8 mouse cellular contexts compared by ENCODE assay signal in genomic region chr7:109115488-109115887, GRCm38 (mm10). TPM values are rescaled to one million over a fixed set of nuclear protein-coding genes. Genes with fewer than 3 reads are reported as not detected.
DNase-seq lines count a peak whose midpoint lies in the region; ATAC-seq and TF ChIP-seq lines count a peak whose summit lies in the region.
"Not testable (repeated sequence)": the region's sequence is repeated elsewhere in the genome, so short reads cannot be mapped to it uniquely, and the experiment has no call there.
"Had no signal": no experiment of that assay in that cellular context is flagged by ENCODE, and none has a peak within 500 bp of the region (broad histone marks: within the 10 kb centered on the region; RNA-seq: fewer than 3 reads in every experiment).

No protein-coding gene starts in this region.

- not testable (repeated sequence) for TF ChIP-seq CTCF in forebrain, postnatal 0 days (IDR thresholded peaks at IDR 0.05; ENCODE audit: low read depth)

- not testable (repeated sequence) for DNase-seq in forebrain, postnatal 0 days; hindbrain, embryonic 11.5 days (ENCODE audit: low spot score)

- H3K4me1 ChIP-seq in forebrain, postnatal 0 days (ENCODE audit: insufficient read depth); hindbrain, embryonic 11.5 days (replicated peaks; ENCODE audit: control insufficient read depth, insufficient read depth, low read length); limb, embryonic 13.5 days; lung, embryonic 15.5 days: not testable (repeated sequence)
- peaks cover 25% of the 10 kb centered on the region for H3K4me1 ChIP-seq in midbrain, embryonic 15.5 days

- H3K9me3 ChIP-seq in forebrain, postnatal 0 days (ENCODE audit: low read length); hindbrain, embryonic 11.5 days (ENCODE audit: control insufficient read depth, low read length); limb, embryonic 13.5 days; lung, embryonic 15.5 days; midbrain, embryonic 15.5 days: not testable (repeated sequence)

- not testable (repeated sequence) for H3K27me3 ChIP-seq in forebrain, postnatal 0 days (ENCODE audit: insufficient read depth, low read length); hindbrain, embryonic 11.5 days (ENCODE audit: control insufficient read depth, insufficient read depth, low read length); limb, embryonic 13.5 days; lung, embryonic 15.5 days; midbrain, embryonic 15.5 days (replicated peaks)

- ATAC-seq in erythroblast, adult 5-6 weeks (replicated peaks; ENCODE audit: low FRiP score, poor library complexity, severe bottlenecking): 0 out of 2 replicates have a peak, but pooled peaks have one; percentile 8
- peak; percentile 85 for ATAC-seq in forebrain, postnatal 0 days
- peak; percentile 88 for ATAC-seq in hindbrain, embryonic 11.5 days (ENCODE audit: low FRiP score)
- peak; percentile 71; the same call in 1 of the 2 replicates for ATAC-seq in limb, embryonic 13.5 days (ENCODE audit: low FRiP score, low read depth)
- 0 out of 2 replicates have a peak, but pooled peaks have one; percentile 11 for ATAC-seq in lung, embryonic 15.5 days (ENCODE audit: borderline replicate concordance, extremely low read depth, low FRiP score, low TSS enrichment)
- peak; percentile 72 for ATAC-seq in midbrain, embryonic 15.5 days (replicated peaks)
- ATAC-seq in neutrophil, adult 5-6 weeks (ENCODE audit: extremely low read depth, insufficient number of reproducible peaks, low FRiP score, poor library complexity, severe bottlenecking): peak; percentile 33; the same call in 1 of the 2 replicates

- 0% methylated on average over 1 of the region's 4 CpGs for WGBS in forebrain, postnatal 0 days
- WGBS in hindbrain, embryonic 11.5 days: 0% methylated on average over 1 of the region's 4 CpGs
- WGBS in limb, embryonic 13.5 days: 67% methylated on average over 1 of the region's 4 CpGs
- 60% methylated on average over 1 of the region's 4 CpGs for WGBS in lung, embryonic 15.5 days
- 17% methylated on average over 1 of the region's 4 CpGs for WGBS in midbrain, embryonic 15.5 days

- H3K27ac ChIP-seq in forebrain, postnatal 0 days (ENCODE audit: low read depth, low read length); limb, embryonic 13.5 days; lung, embryonic 15.5 days: not testable (repeated sequence)
- H3K27ac ChIP-seq in hindbrain, embryonic 11.5 days (ENCODE audit: low read depth, low read length): peak overlapping the region; percentile 77
- peak overlapping the region; percentile 74 for H3K27ac ChIP-seq in midbrain, embryonic 15.5 days

- H3K4me2 ChIP-seq in forebrain, postnatal 0 days (ENCODE audit: low read depth); hindbrain, embryonic 11.5 days (replicated peaks; ENCODE audit: low read depth, low read length); limb, embryonic 13.5 days (replicated peaks); lung, embryonic 15.5 days; midbrain, embryonic 15.5 days: not testable (repeated sequence)

- H3K4me3 ChIP-seq in forebrain, postnatal 0 days (ENCODE audit: low read depth, low read length); hindbrain, embryonic 11.5 days (ENCODE audit: low read depth, low read length); limb, embryonic 13.5 days; lung, embryonic 15.5 days; midbrain, embryonic 15.5 days: not testable (repeated sequence)

- not testable (repeated sequence) for H3K36me3 ChIP-seq in forebrain, postnatal 0 days (ENCODE audit: insufficient read depth); hindbrain, embryonic 11.5 days (ENCODE audit: control insufficient read depth, insufficient read depth, low read length); limb, embryonic 13.5 days; lung, embryonic 15.5 days; midbrain, embryonic 15.5 days (replicated peaks)

- H3K9ac ChIP-seq in forebrain, postnatal 0 days; hindbrain, embryonic 11.5 days (ENCODE audit: low read depth, low read length); limb, embryonic 13.5 days; lung, embryonic 15.5 days; midbrain, embryonic 15.5 days: not testable (repeated sequence)

RNA-seq across cellular contexts. Expression of gene Ric3, which starts 32.4 kb away (rescaled TPM):
- not detected in 2 replicates for total RNA-seq in erythroblast, adult 5-6 weeks (2015; ENCODE audit: low replicate concordance)
- 0.26 TPM in 1 of 2 replicates, not detected in the other for total RNA-seq in erythroblast, adult 5-6 weeks (2017; ENCODE audit: low replicate concordance)
- total RNA-seq in forebrain, postnatal 0 days (2014; rRNA removed): 42.2 and 61.0 TPM in 2 replicates
- polyA plus RNA-seq in forebrain, postnatal 0 days (2015; fragmentation: Nextera tagmentation; extraction: Ambion mirVana): 26.7 and 32.4 TPM in 2 replicates
- polyA plus RNA-seq in hindbrain, embryonic 11.5 days (2014; fragmentation: Nextera tagmentation; extraction: Ambion mirVana): 20.0 and 20.4 TPM in 2 replicates
- 4.3 and 4.9 TPM in 2 replicates for polyA plus RNA-seq in limb, embryonic 13.5 days (2015; fragmentation: Nextera tagmentation; extraction: Ambion mirVana)
- polyA plus RNA-seq in lung, embryonic 15.5 days (2015; fragmentation: Nextera tagmentation; extraction: Ambion mirVana): 1.1 and 1.2 TPM in 2 replicates
- polyA plus RNA-seq in midbrain, embryonic 15.5 days (2015; fragmentation: Nextera tagmentation; extraction: Ambion mirVana): 35.1 and 39.1 TPM in 2 replicates
- 0.35 TPM in 1 of 2 replicates, not detected in the other for total RNA-seq in neutrophil, adult 5-6 weeks (2017)

RNA-seq across cellular contexts. Expression of gene Lmo1, which starts 59.5 kb away (rescaled TPM):
- 7.1 and 10.2 TPM in 2 replicates for total RNA-seq in erythroblast, adult 5-6 weeks (2015; ENCODE audit: low replicate concordance)
- 1.3 TPM in 1 of 2 replicates, not detected in the other for total RNA-seq in erythroblast, adult 5-6 weeks (2017; ENCODE audit: low replicate concordance)
- 59.4 and 75.5 TPM in 2 replicates for total RNA-seq in forebrain, postnatal 0 days (2014; rRNA removed)
- 84.0 and 86.5 TPM in 2 replicates for polyA plus RNA-seq in forebrain, postnatal 0 days (2015; fragmentation: Nextera tagmentation; extraction: Ambion mirVana)
- polyA plus RNA-seq in hindbrain, embryonic 11.5 days (2014; fragmentation: Nextera tagmentation; extraction: Ambion mirVana): 32.6 and 41.0 TPM in 2 replicates
- 14.4 and 16.9 TPM in 2 replicates for polyA plus RNA-seq in limb, embryonic 13.5 days (2015; fragmentation: Nextera tagmentation; extraction: Ambion mirVana)
- 13.8 and 14.5 TPM in 2 replicates for polyA plus RNA-seq in lung, embryonic 15.5 days (2015; fragmentation: Nextera tagmentation; extraction: Ambion mirVana)
- polyA plus RNA-seq in midbrain, embryonic 15.5 days (2015; fragmentation: Nextera tagmentation; extraction: Ambion mirVana): 153 and 155 TPM in 2 replicates
- not detected in 2 replicates for total RNA-seq in neutrophil, adult 5-6 weeks (2017)
- polyA plus RNA-seq: CD4-positive, CD25-positive, alpha-beta regulatory T cell, adult 4 months had no signal

Comparison
In these comparisons a context has a peak if more than half of its experiments do, and no peak if none do; other contexts are left out.
1. ATAC-seq: peak in every context shown above with its lines; median percentile 88 in hindbrain, embryonic 11.5 days; 85 in forebrain, postnatal 0 days; 72 in midbrain, embryonic 15.5 days; 71 in limb, embryonic 13.5 days; 33 in neutrophil, adult 5-6 weeks; 11 in lung, embryonic 15.5 days; 8 in erythroblast, adult 5-6 weeks.